Mouse (Mus musculus) heart, postnatal 0 days (tissue): ENCODE measurements at regions not wholly inside any gene's neighbourhood (a gene's known extent, or its start where the extent isn't known, plus 50 kb on each side); places are given as distances from the start of the nearest gene placed in this dataset.

Experiments
- CTCF ChIP-seq: IDR thresholded peaks from 2 replicates; pipeline ENCODE4 v1.5.1; 2016; ENCODE audit warnings: antibody characterized with exemption, control low read depth, low read depth
- EP300 ChIP-seq: IDR thresholded peaks from 2 replicates; pipeline ENCODE4 v1.6.1; 2016; ENCODE audit warnings: antibody characterized with exemption, low read depth

- TF ChIP-seq CTCF = no peak
- no peak for TF ChIP-seq EP300
Observed at GRCm38 (mm10) chr2:51785169-51785568, 149.8 kb downstream of the Rbm43 start.
